Mouse (Mus musculus): Measurements from ENCODE around the gene Phactr2.
A peak's percentile ranks its signal among the peaks of the same experiment; 100 is the strongest.
"Not testable (repeated sequence)": the region's sequence is repeated elsewhere in the genome, so short reads cannot be mapped to it uniquely, and the experiment has no call there.

The Phactr2 gene

GRCm38 (mm10) chr10:13473833-13474567, at the start of gene Phactr2:
Phactr2 (minus strand) TSS chr10:13474412.
- DNase-seq (ENCODE audit: low read depth, low spot score): peak; percentile 69

GRCm38 (mm10) chr10:13521857-13522256, 47.6 kb upstream of the Phactr2 start:
- no peak for DNase-seq (ENCODE audit: low read depth, low spot score)

- DNase-seq (ENCODE audit: low read depth, low spot score): no peak
These were observed 28.2 kb upstream of the Phactr2 start for GRCm38 (mm10) chr10:13502371-13502770.

- peak; percentile 12 for DNase-seq (ENCODE audit: low read depth, low spot score)
These were observed 27.3 kb upstream of the Phactr2 start for GRCm38 (mm10) chr10:13501533-13501932.

GRCm38 (mm10) chr10:13500938-13501496, 26.8 kb upstream of the Phactr2 start:
- DNase-seq (ENCODE audit: low read depth, low spot score): peak; percentile 85

- no peak for DNase-seq (ENCODE audit: low read depth, low spot score)
These were observed 26.3 kb upstream of the Phactr2 start for GRCm38 (mm10) chr10:13500473-13500872.

GRCm38 (mm10) chr10:13499331-13499730, 25.1 kb upstream of the Phactr2 start, which contains the start of gene Fuca2:
Fuca2 (plus strand) TSS chr10:13499540.
- DNase-seq (ENCODE audit: low read depth, low spot score): no peak

GRCm38 (mm10) chr10:13496315-13496714, 22.1 kb upstream of the Phactr2 start:
- no peak for DNase-seq (ENCODE audit: low read depth, low spot score)

GRCm38 (mm10) chr10:13493978-13494686, 19.9 kb upstream of the Phactr2 start:
- DNase-seq (ENCODE audit: low read depth, low spot score): no peak

GRCm38 (mm10) chr10:13489671-13490070, 15.5 kb upstream of the Phactr2 start:
- no peak for DNase-seq (ENCODE audit: low read depth, low spot score)

- no peak for DNase-seq (ENCODE audit: low read depth, low spot score)
These were observed 11.7 kb upstream of the Phactr2 start for GRCm38 (mm10) chr10:13485958-13486357.

GRCm38 (mm10) chr10:13479341-13479740, 5.1 kb upstream of the Phactr2 start:
- DNase-seq (ENCODE audit: low read depth, low spot score): no peak

- DNase-seq (ENCODE audit: low read depth, low spot score): peak; percentile 27
These were observed 909 bp upstream of the Phactr2 start for GRCm38 (mm10) chr10:13475121-13475520.

GRCm38 (mm10) chr10:13474568-13474955, 350 bp upstream of the Phactr2 start:
- DNase-seq (ENCODE audit: low read depth, low spot score): no peak

GRCm38 (mm10) chr10:13473287-13473832, 852 bp downstream of the Phactr2 start:
- DNase-seq (ENCODE audit: low read depth, low spot score): no peak

- no peak for DNase-seq (ENCODE audit: low read depth, low spot score)
These were observed 4.0 kb downstream of the Phactr2 start for GRCm38 (mm10) chr10:13470236-13470635.

GRCm38 (mm10) chr10:13468025-13468529, 6.1 kb downstream of the Phactr2 start:
- DNase-seq (ENCODE audit: low read depth, low spot score): not testable (repeated sequence)

GRCm38 (mm10) chr10:13466925-13467324, 7.3 kb downstream of the Phactr2 start:
- DNase-seq (ENCODE audit: low read depth, low spot score): peak; percentile 25

- not testable (repeated sequence) for DNase-seq (ENCODE audit: low read depth, low spot score)
These were observed 9.9 kb downstream of the Phactr2 start for GRCm38 (mm10) chr10:13464295-13464694.

GRCm38 (mm10) chr10:13453200-13453990, 20.8 kb downstream of the Phactr2 start:
- DNase-seq (ENCODE audit: low read depth, low spot score): peak; percentile 19

GRCm38 (mm10) chr10:13451640-13452039, 22.6 kb downstream of the Phactr2 start:
- no peak for DNase-seq (ENCODE audit: low read depth, low spot score)
